Mouse (Mus musculus) stomach, postnatal 0 days (tissue): Measurements from ENCODE around the gene Ssbp2.

Experiments used
- CTCF ChIP-seq: IDR thresholded peaks from 2 replicates; pipeline ENCODE4 v1.5.1; 2016; ENCODE audit warnings: antibody characterized with exemption, low read depth, mild to moderate bottlenecking, moderate library complexity
- EP300 ChIP-seq: optimal IDR thresholded peaks from 2 replicates; pipeline ENCODE3; 2016; ENCODE audit warnings: antibody characterized with exemption

- TF ChIP-seq CTCF (no peak), EP300 (no peak)
Measured at GRCm38 (mm10) chr13:91471980-91472379, 11.9 kb downstream of the Ssbp2 start.
